Mouse (Mus musculus): ENCODE results near the gene Mcee. TPM values are rescaled to one million over a fixed set of nuclear protein-coding genes. Genes with fewer than 3 reads are reported as not detected.

The Mcee gene
- total RNA-seq (2018; cell fraction: chromatin; rRNA removed), result 10 to 100 TPM in 14 of 26 experiments, 1 to 10 TPM in 10, not detected in 2; 2.2 to 20.8 (median 11.0) TPM
- 100 to 1,000 TPM in 1 of 26 experiments, 10 to 100 TPM in 25; 44.4 to 122 (median 70.0) TPM for total RNA-seq (2018; cell fraction: cytosol; rRNA removed)
- 10 to 100 TPM in 24 of 26 experiments, 1 to 10 TPM in 2; 8.1 to 45.6 (median 17.6) TPM for total RNA-seq (2018; cell fraction: nucleus; rRNA removed)
- 58.1 to 88.1 TPM (median 62.8 TPM) in 3 replicates for polyA plus RNA-seq (2018)

- peaks cover 75% of the 10 kb centered on the region for H3K79me2 ChIP-seq (ENCODE audit: inconsistent target)
- H3K36me3 ChIP-seq (ENCODE audit: inconsistent target), result peaks cover 12% of the 10 kb centered on the region; the same call in 1 of the 2 replicates
- peak within 1 kb of the TSS; percentile 54 for H3K27ac ChIP-seq
- peak within 1 kb of the TSS; percentile 98 for H3K4me3 ChIP-seq (ENCODE audit: inconsistent target)
- 2% methylated on average over 52 of the region's 54 CpGs for WGBS (ENCODE audit: missing documents)
Observed at GRCm38 (mm10) chr7:64392122-64392818, at the start of gene Mcee, which contains the start of gene Mphosph10. Gene Mcee, plus strand, starts transcription at chr7:64392607. Gene Mphosph10, minus strand, starts transcription at chr7:64392268.

GRCm38 (mm10) chr7:64347813-64348212 lies 44.6 kb upstream of the Mcee start:
- no peaks in the 10 kb centered on the region for H3K36me3 ChIP-seq (ENCODE audit: inconsistent target)
- 100% methylated on average over 1 of the region's 1 CpGs for whole genome bisulfite sequencing (ENCODE audit: missing documents)
- H3K4me3 ChIP-seq (ENCODE audit: inconsistent target), result no peak overlapping the region
- H3K79me2 ChIP-seq (ENCODE audit: inconsistent target), result no peaks in the 10 kb centered on the region
- no peak overlapping the region for H3K27ac ChIP-seq

- peaks cover under 1% of the 10 kb centered on the region; the same call in 1 of the 2 replicates for H3K36me3 ChIP-seq (ENCODE audit: inconsistent target)
- 92% methylated on average over 13 of the region's 15 CpGs for WGBS (ENCODE audit: missing documents)
- no peak overlapping the region for H3K27ac ChIP-seq
Observed at GRCm38 (mm10) chr7:64349147-64349861, 43.1 kb upstream of the Mcee start.

GRCm38 (mm10) chr7:64351087-64351486 lies 41.3 kb upstream of the Mcee start:
- no peak overlapping the region for H3K4me3 ChIP-seq (ENCODE audit: inconsistent target)
- H3K79me2 ChIP-seq (ENCODE audit: inconsistent target), result no peaks in the 10 kb centered on the region
- WGBS (ENCODE audit: missing documents), result 83% methylated on average over 4 of the region's 4 CpGs
- H3K36me3 ChIP-seq (ENCODE audit: inconsistent target), result peaks cover 3% of the 10 kb centered on the region; the same call in 1 of the 2 replicates
- no peak overlapping the region for H3K27ac ChIP-seq

More at GRCm38 (mm10) chr7:64349147-64349861, 43.1 kb upstream of the Mcee start:
- no peaks in the 10 kb centered on the region for H3K79me2 ChIP-seq (ENCODE audit: inconsistent target)
- H3K4me3 ChIP-seq (ENCODE audit: inconsistent target), result no peak overlapping the region

- WGBS (ENCODE audit: missing documents), result 92% methylated on average over 13 of the region's 14 CpGs
- Histone ChIP-seq H3K79me2 (ENCODE audit: inconsistent target) (no peaks in the 10 kb centered on the region), H3K27ac (no peak overlapping the region), H3K4me3 (ENCODE audit: inconsistent target) (no peak overlapping the region), H3K36me3 (ENCODE audit: inconsistent target) (peaks cover 10% of the 10 kb centered on the region; the same call in 1 of the 2 replicates)
Observed at GRCm38 (mm10) chr7:64354206-64354605, 38.2 kb upstream of the Mcee start.

- no peak overlapping the region for H3K4me3 ChIP-seq (ENCODE audit: inconsistent target)
- no peaks in the 10 kb centered on the region for H3K79me2 ChIP-seq (ENCODE audit: inconsistent target)
- peaks cover 15% of the 10 kb centered on the region; the same call in 1 of the 2 replicates for H3K36me3 ChIP-seq (ENCODE audit: inconsistent target)
- no peak overlapping the region for H3K27ac ChIP-seq
- WGBS (ENCODE audit: missing documents), result 84% methylated on average over 5 of the region's 5 CpGs
Observed at GRCm38 (mm10) chr7:64356661-64357060, 35.7 kb upstream of the Mcee start.

- H3K79me2 ChIP-seq (ENCODE audit: inconsistent target), result no peaks in the 10 kb centered on the region
- H3K27ac ChIP-seq, result no peak overlapping the region
- peaks cover 23% of the 10 kb centered on the region for H3K36me3 ChIP-seq (ENCODE audit: inconsistent target)
- H3K4me3 ChIP-seq (ENCODE audit: inconsistent target), result no peak overlapping the region
- 95% methylated on average over 9 of the region's 9 CpGs for WGBS (ENCODE audit: missing documents)
Observed at GRCm38 (mm10) chr7:64357405-64357804, 35.0 kb upstream of the Mcee start.

GRCm38 (mm10) chr7:64358666-64359065 lies 33.7 kb upstream of the Mcee start:
- H3K4me3 ChIP-seq (ENCODE audit: inconsistent target), result no peak overlapping the region
- H3K27ac ChIP-seq, result no peak overlapping the region
- no peaks in the 10 kb centered on the region for H3K79me2 ChIP-seq (ENCODE audit: inconsistent target)
- peaks cover 36% of the 10 kb centered on the region for H3K36me3 ChIP-seq (ENCODE audit: inconsistent target)
- 97% methylated on average over 6 of the region's 6 CpGs for WGBS (ENCODE audit: missing documents)

GRCm38 (mm10) chr7:64359943-64360585 lies 32.3 kb upstream of the Mcee start:
- no peak overlapping the region for H3K4me3 ChIP-seq (ENCODE audit: inconsistent target)
- peaks cover 40% of the 10 kb centered on the region for H3K36me3 ChIP-seq (ENCODE audit: inconsistent target)
- WGBS (ENCODE audit: missing documents), result 90% methylated on average over 20 of the region's 20 CpGs
- H3K79me2 ChIP-seq (ENCODE audit: inconsistent target), result no peaks in the 10 kb centered on the region
- no peak overlapping the region for H3K27ac ChIP-seq

- Histone ChIP-seq H3K79me2 (ENCODE audit: inconsistent target) (no peaks in the 10 kb centered on the region), H3K27ac (no peak overlapping the region), H3K36me3 (ENCODE audit: inconsistent target) (peaks cover 40% of the 10 kb centered on the region), H3K4me3 (ENCODE audit: inconsistent target) (no peak overlapping the region)
- WGBS (ENCODE audit: missing documents), result 92% methylated on average over 3 of the region's 3 CpGs
Observed at GRCm38 (mm10) chr7:64360586-64360945, 31.8 kb upstream of the Mcee start.

- Histone ChIP-seq H3K36me3 (ENCODE audit: inconsistent target) (peaks cover 50% of the 10 kb centered on the region), H3K4me3 (ENCODE audit: inconsistent target) (no peak overlapping the region), H3K27ac (no peak overlapping the region), H3K79me2 (ENCODE audit: inconsistent target) (no peaks in the 10 kb centered on the region)
- WGBS (ENCODE audit: missing documents), result 91% methylated on average over 5 of the region's 5 CpGs
Observed at GRCm38 (mm10) chr7:64365863-64366262, 26.5 kb upstream of the Mcee start.

- Histone ChIP-seq H3K27ac (no peak overlapping the region), H3K36me3 (ENCODE audit: inconsistent target) (peaks cover 17% of the 10 kb centered on the region; the same call in 1 of the 2 replicates)
Observed at GRCm38 (mm10) chr7:64369841-64370240, 22.6 kb upstream of the Mcee start.

GRCm38 (mm10) chr7:64371940-64372878 lies 20.2 kb upstream of the Mcee start:
- no peaks in the 10 kb centered on the region for H3K79me2 ChIP-seq (ENCODE audit: inconsistent target)
- no peak overlapping the region for H3K27ac ChIP-seq
- 95% methylated on average over 23 of the region's 23 CpGs for WGBS (ENCODE audit: missing documents)
- no peak overlapping the region for H3K4me3 ChIP-seq (ENCODE audit: inconsistent target)
- peaks cover 27% of the 10 kb centered on the region; the same call in 1 of the 2 replicates for H3K36me3 ChIP-seq (ENCODE audit: inconsistent target)

More at GRCm38 (mm10) chr7:64369841-64370240, 22.6 kb upstream of the Mcee start:
- Histone ChIP-seq H3K79me2 (ENCODE audit: inconsistent target) (no peaks in the 10 kb centered on the region), H3K4me3 (ENCODE audit: inconsistent target) (no peak overlapping the region)
- WGBS (ENCODE audit: missing documents), result 92% methylated on average over 6 of the region's 6 CpGs
